Mouse (Mus musculus): ENCODE data around the gene Met. TPM values are rescaled to one million over a fixed set of nuclear protein-coding genes. Genes with fewer than 3 reads are reported as not detected.

Gene Met
- total and polyA plus RNA-seq, 3 experiments = 0.13 to 0.53 (median 0.26) TPM

DNA sequence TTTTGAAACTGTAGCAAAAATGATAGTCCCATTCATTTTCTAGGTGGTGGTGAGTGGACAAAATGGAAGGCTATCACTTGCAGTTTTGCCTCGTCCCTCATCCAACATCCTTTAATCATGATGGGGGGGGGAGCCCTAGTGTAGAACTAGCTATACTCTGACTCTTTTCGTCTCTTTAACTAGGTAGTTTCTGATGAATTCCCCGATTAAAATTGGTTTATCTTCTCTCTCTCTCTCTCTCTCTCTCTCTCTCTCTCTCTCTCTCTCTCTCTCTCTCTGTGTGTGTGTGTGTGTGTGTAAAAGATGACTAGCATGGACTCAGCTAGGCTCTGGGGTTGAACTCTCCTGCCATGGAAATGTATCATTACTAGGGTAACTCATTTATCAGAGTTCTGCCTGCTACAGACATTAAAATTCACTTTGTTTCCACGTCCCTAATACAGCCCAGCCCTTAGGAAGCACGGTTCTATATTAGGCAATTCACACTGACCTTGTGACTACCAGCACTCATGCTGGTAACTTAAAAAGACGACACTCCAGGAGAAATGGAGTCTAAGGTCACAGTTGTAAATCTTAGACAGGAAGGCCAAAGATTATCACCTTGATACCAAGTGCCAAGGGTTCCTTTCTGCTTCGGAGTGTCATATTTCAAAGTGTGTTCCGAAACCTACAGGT lies 126.5 kb downstream of the Met start:
- TF ChIP-seq MYC (IDR thresholded peaks at IDR 0.05; ENCODE audit: low read depth, low read length) (no peak), MAFK (IDR thresholded peaks at IDR 0.05; ENCODE audit: insufficient replicate concordance, low read length) (no peak), E2F4 (IDR thresholded peaks at IDR 0.05; ENCODE audit: insufficient replicate concordance, low read depth, low read length) (no peak), ZNF384 (IDR thresholded peaks at IDR 0.05; ENCODE audit: low read depth, low read length) (no peak), MAX (IDR thresholded peaks at IDR 0.05; ENCODE audit: low read length) (no peak), MEF2A (IDR thresholded peaks at IDR 0.05; ENCODE audit: borderline replicate concordance, low read depth, low read length) (peak; percentile 29; the same call in 1 of the 2 replicates)
- Histone ChIP-seq H3K79me2 (replicated peaks; ENCODE audit: control insufficient read depth, extremely low read depth, insufficient read depth, poor library complexity, severe bottlenecking) (no peaks in the 10 kb centered on the region), H3K9ac (ENCODE audit: insufficient read depth, low read depth) (no peak overlapping the region), H3K4me1 (ENCODE audit: control insufficient read depth in 1 of 2, insufficient read depth in 2 of 2) (no peaks in the 10 kb centered on the region), H3K36me3 (replicated peaks in 1 of 2; ENCODE audit: control insufficient read depth in 1 of 2, insufficient read depth in 1 of 2, low read length in 1 of 2) (no peaks in the 10 kb centered on the region), H3K4me2 (ENCODE audit: insufficient read depth, low read depth, poor library complexity, severe bottlenecking) (no peak overlapping the region), H3K27ac (ENCODE audit: insufficient read depth, low read depth) (no peak overlapping the region), H3K9me3 (replicated peaks; ENCODE audit: low read length) (peaks cover 8% of the 10 kb centered on the region), H3K4me3 (replicated peaks in 1 of 3; ENCODE audit: low read depth in 2 of 3, low read length in 2 of 3, poor library complexity in 1 of 3) (no peak overlapping the region), H3K27me3 (replicated peaks) (no peaks in the 10 kb centered on the region)
- in situ Hi-C loops (cut with MboI; ENCODE audit: low pct_ligation_motif_present, low pct_unique_long_range_greater_than_20kb, low sequenced_read_pairs) (loop anchor here (10.0 kb wide), 2 partner anchors 225 to 485 kb away; no protein-coding TSS in a partner anchor), dilution Hi-C loops (cut with MboI; ENCODE audit: extremely low pct_ligation_motif_present, extremely low pct_unique_long_range_greater_than_20kb, low sequenced_read_pairs) (no loop called here)
- DNase-seq (ENCODE audit: extremely low read depth) = no peak

DNA sequence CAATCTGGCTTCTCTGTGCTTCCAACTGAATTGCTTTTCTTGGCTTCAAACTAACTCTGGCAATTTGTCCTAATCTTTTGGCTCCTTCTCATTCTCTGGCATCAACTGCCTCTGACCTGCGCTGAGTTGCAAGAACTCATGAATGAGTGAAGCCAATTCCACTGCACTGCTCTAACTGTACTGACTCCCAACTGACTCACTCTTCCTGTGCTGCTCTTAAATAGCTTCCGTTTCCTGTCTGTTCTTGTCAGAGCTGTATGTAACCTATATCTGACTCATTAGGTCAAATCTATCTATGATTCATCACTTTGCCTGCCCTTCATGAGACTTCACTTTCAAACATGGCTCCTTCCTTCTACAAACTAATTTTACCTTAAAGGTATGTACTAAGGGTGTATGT lies 130.4 kb downstream of the Met start:
- Histone ChIP-seq H3K9me3 (replicated peaks; ENCODE audit: low read length) (peaks cover 16% of the 10 kb centered on the region), H3K4me2 (ENCODE audit: insufficient read depth, low read depth, poor library complexity, severe bottlenecking) (no peak overlapping the region), H3K9ac (ENCODE audit: insufficient read depth, low read depth) (no peak overlapping the region), H3K4me3 (replicated peaks in 1 of 3; ENCODE audit: low read depth in 2 of 3, low read length in 2 of 3, poor library complexity in 1 of 3) (no peak overlapping the region), H3K36me3 (replicated peaks in 1 of 2; ENCODE audit: control insufficient read depth in 1 of 2, insufficient read depth in 1 of 2, low read length in 1 of 2) (no peaks in the 10 kb centered on the region), H3K27ac (ENCODE audit: insufficient read depth, low read depth) (no peak overlapping the region), H3K79me2 (replicated peaks; ENCODE audit: control insufficient read depth, extremely low read depth, insufficient read depth, poor library complexity, severe bottlenecking) (no peaks in the 10 kb centered on the region), H3K4me1 (ENCODE audit: control insufficient read depth in 1 of 2, insufficient read depth in 2 of 2) (no peaks in the 10 kb centered on the region), H3K27me3 (replicated peaks) (no peaks in the 10 kb centered on the region)
- in situ Hi-C loops (cut with MboI; ENCODE audit: low pct_ligation_motif_present, low pct_unique_long_range_greater_than_20kb, low sequenced_read_pairs) (no loop called here), dilution Hi-C loops (cut with MboI; ENCODE audit: extremely low pct_ligation_motif_present, extremely low pct_unique_long_range_greater_than_20kb, low sequenced_read_pairs) (no loop called here)
- DNase-seq (ENCODE audit: extremely low read depth) = no peak
- no peak for TF ChIP-seq MYC (IDR thresholded peaks at IDR 0.05; ENCODE audit: low read depth, low read length)
- no peak for TF ChIP-seq UBTF (IDR thresholded peaks at IDR 0.05; ENCODE audit: low read depth, low read length)
- no peak for TF ChIP-seq ELF1 (IDR thresholded peaks at IDR 0.05; ENCODE audit: low read depth, low read length)
- TF ChIP-seq CTCF (conservative IDR thresholded peaks at IDR 0.05 in 1 of 2, IDR thresholded peaks at IDR 0.05 in 1 of 2; ENCODE audit: low read depth in 2 of 2, low read length in 2 of 2) = no peak
- no peak for TF ChIP-seq CHD1 (IDR thresholded peaks at IDR 0.05; ENCODE audit: low read depth, low read length)
- TF ChIP-seq PAX5 (IDR thresholded peaks at IDR 0.05; ENCODE audit: low read length) = no peak
- no peak for TF ChIP-seq ZKSCAN1 (IDR thresholded peaks at IDR 0.05; ENCODE audit: borderline replicate concordance, low read depth, low read length)
- no peak for TF ChIP-seq ZNF384 (IDR thresholded peaks at IDR 0.05; ENCODE audit: low read depth, low read length)
- no peak for TF ChIP-seq POLR2A (IDR thresholded peaks at IDR 0.05; ENCODE audit: low read depth, low read length)
- no peak for TF ChIP-seq SIN3A (IDR thresholded peaks at IDR 0.05; ENCODE audit: low read length)
- TF ChIP-seq TCF12 (IDR thresholded peaks at IDR 0.05; ENCODE audit: low read depth, low read length) = no peak
- TF ChIP-seq TBP (conservative IDR thresholded peaks at IDR 0.05; ENCODE audit: low read depth, low read length) = no peak
- no peak for TF ChIP-seq BHLHE40 (IDR thresholded peaks at IDR 0.05; ENCODE audit: low read depth, low read length)
- no peak for TF ChIP-seq JUND (conservative IDR thresholded peaks at IDR 0.05; ENCODE audit: low read depth, low read length)
- TF ChIP-seq CHD2 (IDR thresholded peaks at IDR 0.05; ENCODE audit: low read length) = no peak
